Mouse (Mus musculus) erythroblast, embryonic 14.5 days (primary cell): Measurements from ENCODE around the gene Pecam1.

Experiments
- GATA1 ChIP-seq: IDR thresholded peaks from 2 replicates; pipeline ENCODE4 v1.6.1; 2012; ENCODE audit warnings: low read length, inconsistent platforms, mixed read lengths
- TAL1 ChIP-seq: IDR thresholded peaks from 3 replicates; pipeline ENCODE4 v1.6.1; 2012; ENCODE audit warnings: low read length, inconsistent platforms, mixed read lengths

DNA sequence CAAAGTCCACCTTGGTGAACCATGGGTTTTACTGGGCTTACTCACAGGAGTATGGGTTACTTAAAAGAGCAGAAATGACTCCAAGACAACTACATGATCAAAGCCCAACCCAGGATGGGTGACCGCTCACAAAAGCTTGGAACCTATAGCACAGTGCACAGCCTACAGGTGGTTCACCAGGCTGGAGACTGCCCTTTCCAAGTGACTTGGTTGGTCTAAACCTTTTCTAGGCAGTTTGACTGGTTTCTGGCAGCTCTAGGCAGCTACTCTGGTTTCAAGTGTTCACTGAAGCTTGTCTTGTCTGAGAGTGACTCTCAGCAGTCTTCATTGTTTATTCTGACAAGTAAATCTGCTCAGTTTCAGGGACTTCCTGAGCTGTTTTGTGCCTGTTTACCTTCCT lies 20.8 kb downstream of the Pecam1 start:
- TF ChIP-seq GATA1: no peak
- TF ChIP-seq TAL1: no peak
